Mouse (Mus musculus): ENCODE measurements around the gene Hsd17b2.

- TF ChIP-seq CTCF (IDR thresholded peaks at IDR 0.05; ENCODE audit: extremely low read depth, insufficient read length, insufficient replicate concordance, low read depth, low read length) (no peak), POLR2A (IDR thresholded peaks at IDR 0.05; ENCODE audit: low read depth, low read length) (no peak)
These were observed 47.7 kb downstream of the Hsd17b2 start for GRCm38 (mm10) chr8:117749436-117749835.

Measured in small intestine, adult 2 months (tissue).